Mouse (Mus musculus) right cerebral cortex, postnatal 25 days (tissue): ENCODE results near the gene Papolb.

Experiments
- DNase-seq: peaks from one replicate; pipeline ENCODE4 v3.0.0; 2022

Gene Papolb

DNA sequence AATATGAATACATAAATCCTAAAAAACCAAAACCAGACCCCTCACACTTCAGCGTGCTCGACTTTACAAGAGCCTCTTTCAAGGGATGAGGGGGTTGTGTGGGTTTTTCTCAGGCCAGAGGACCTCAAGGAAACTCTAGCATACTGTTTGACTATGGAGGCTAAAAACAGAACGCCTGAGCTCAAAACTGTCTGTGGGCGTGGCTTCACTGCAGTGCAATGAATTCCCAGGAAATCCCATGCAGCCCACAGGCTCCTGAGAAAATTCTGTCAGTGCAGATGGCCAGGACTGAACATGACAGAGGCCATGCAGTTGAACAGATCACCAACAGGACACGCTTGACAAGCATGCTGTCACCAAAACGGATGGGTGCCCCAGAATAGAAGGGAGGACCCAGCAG lies 10.9 kb downstream of the Papolb start:
- no peak for DNase-seq

DNA sequence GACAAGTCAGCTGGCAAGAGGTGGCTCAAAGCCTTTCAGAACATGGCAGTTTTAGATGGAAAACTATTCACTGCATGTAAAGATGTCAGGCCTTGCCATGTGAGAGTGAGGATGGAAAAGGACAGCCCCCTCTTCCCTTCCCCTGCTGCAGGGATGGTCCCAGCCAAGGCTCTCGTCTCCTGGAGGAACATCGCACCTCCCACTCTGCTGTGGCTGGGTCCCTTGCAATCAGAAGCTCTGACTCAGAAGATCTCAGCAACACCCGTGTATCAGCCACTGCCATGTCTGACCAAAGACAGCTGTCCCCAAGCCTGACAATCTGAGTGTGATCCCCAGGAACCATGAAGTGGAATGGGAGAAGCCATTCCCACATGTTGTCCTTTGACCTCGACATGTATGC lies 17.8 kb downstream of the Papolb start:
- DNase-seq: no peak

DNA sequence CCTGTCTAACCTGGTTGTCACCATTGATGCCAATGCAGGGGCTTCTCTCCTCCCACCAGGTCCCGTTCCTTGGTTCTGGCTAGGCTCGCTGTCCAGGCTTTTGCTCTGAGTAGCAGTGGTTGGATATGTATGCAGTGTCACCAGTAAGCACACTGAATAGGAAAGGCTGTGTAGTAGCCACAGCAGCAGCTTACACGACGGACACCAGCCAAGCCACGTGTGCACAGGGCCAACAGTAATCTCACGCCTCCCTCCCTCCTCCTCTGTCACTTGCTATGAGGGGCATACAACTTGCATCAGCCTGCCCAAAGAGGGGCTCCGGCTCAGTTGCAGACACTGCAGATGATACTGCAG lies 19.8 kb downstream of the Papolb start:
- no peak for DNase-seq

DNA sequence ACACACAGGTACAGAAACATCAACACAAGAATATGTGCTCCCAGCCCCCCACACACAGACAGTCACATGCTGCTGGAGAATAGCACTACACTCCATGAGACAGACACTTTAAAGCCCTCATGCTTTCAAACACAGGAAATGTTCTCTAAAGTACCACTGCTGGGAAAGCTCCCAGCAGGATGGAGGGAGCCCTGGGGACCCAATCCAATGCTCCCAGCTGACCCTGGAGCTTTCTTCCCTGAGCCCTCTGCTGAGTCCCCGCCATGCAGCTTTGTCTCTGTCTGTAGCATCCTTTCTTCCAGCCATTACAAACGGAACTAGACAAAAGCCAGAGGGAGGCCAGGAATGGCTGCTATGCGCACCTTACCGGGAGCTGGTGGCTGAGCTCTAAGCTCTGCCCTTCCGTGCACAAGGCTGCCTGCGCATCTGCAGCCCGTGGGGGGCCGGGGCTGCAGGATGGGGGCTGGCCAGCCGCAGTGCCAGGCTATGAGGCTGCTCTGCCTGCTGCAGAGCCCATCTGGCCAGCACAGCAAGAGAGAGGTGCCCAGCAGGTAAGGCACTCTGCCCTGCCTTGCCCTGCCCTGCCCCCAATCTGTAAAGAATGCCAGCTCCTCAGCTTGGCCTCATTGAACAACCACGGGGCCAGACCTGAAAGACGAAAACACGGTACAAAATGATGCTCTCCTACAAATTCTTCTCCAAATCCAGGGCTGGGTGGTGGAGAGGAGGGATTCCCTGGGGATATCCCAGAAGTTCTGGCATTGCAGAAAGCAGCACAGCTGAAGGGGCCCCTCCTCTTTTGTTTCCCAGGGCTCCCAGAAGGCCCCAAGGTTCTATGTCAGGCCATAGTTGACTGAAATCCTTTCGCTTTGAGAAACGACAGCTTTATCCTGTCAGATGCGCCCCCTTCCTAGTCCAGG lies 20.5 kb downstream of the Papolb start:
- no peak for DNase-seq

DNA sequence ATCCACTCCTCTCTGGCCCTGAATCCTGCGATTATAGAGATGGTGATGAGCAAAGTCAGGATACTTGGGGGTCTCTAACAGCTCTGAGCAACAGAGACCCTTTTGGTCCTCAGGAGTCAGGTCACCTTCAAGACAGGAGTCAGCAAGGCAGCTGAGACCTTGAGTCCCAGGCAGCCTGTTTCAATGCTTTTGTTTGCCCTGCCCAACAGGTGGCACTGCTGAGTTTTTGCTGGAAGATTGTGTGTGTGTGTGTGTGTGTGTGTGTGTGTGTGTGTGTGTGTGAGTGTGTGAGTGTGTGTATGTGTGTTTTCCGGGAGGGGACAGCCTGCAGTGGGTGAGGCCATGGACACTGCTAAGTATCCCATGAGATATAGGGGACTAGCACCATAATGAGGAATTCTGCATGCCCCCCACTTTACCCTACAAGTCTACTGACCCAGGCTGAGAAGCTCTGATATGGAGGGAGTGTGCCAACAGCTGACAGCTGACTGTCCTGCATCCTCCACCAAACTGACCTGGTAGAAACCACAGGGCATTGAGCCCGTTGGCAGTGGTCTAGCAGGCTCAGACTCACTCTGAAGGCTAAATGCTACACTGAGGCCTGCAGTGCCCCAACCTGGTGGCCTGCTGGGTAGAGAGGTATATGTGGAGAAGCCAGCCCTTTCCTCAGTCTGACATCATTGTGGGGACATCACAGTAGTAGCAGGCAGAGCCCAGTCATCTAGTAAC lies 24.0 kb downstream of the Papolb start:
- no peak for DNase-seq

DNA sequence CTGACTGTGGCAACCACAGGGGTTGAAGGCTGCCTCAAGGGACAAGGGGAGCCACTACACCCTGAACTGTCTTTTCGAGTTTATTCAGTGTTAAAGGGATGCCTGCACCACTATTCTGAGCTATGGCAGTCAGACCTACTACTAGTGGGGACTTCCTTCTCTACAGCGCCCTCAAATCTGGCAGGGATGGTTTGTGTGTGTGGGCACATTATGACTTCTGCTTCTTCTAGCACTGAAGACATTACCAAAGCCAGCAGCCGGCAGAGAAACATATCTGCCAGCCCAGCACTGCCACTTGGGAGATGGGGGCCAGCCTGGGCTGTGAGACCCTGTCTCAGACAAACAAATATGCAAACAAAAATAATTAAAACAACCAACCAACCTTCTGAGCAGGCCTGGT lies 25.7 kb downstream of the Papolb start:
- DNase-seq: no peak

DNA sequence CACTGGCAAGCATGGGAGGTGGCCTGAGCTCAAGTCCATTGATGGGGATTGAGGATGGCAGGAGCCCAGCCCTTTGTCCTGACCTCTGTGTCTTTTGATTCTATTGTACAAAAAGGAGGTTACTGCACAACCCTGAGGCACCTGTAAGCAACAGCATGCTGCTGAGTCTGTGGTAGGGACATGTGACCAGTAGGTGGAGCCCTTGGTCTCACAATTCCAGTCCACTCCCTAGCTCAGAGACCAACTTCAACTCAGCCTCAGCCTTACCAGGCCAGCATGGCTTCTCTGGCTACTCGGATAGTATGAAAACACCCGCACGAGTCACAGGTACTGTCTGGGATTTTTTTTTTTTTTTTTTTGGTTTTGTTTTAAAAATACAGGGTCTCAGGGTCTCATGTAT lies 27.5 kb downstream of the Papolb start:
- peak; percentile 73 for DNase-seq

DNA sequence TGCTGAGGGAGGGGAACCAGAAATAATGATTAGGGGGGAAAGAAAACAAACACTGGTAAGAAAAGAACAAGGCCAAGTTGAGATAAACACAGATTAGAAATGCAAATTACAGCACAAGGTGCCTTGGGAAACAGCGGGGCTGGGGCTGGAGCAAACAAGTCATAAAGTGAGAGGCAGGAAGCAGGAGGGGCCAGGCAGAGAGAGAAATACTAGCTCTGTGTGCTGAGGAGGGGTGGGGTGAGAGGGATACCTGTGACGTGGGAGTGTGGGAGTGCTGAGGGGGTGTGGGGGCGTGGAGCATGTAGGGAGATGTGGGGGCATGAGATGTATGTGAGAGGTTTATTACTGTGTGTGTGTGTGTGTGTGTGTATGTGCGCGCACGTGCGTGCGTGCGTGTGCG lies 29.0 kb downstream of the Papolb start:
- DNase-seq: no peak

DNA sequence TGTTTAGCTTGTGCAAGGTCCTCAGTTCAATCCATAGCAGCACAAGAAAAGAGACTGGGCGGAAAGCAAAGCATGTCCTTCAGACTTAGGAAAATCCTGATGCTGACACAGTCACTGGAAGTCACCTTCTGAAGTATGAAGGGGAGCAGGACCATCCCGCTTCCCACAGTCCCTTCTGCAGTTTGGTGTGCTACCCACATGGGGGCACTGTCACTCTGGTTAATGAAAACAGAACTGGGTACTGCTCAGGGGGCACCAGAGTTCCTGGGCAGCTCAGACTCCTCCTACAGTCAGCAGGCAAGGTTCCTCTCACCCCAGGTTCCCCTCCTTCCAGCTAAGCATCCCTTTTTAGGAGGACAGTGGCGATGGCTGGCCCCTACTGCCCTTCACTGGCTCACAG lies 30.9 kb downstream of the Papolb start:
- DNase-seq: no peak

DNA sequence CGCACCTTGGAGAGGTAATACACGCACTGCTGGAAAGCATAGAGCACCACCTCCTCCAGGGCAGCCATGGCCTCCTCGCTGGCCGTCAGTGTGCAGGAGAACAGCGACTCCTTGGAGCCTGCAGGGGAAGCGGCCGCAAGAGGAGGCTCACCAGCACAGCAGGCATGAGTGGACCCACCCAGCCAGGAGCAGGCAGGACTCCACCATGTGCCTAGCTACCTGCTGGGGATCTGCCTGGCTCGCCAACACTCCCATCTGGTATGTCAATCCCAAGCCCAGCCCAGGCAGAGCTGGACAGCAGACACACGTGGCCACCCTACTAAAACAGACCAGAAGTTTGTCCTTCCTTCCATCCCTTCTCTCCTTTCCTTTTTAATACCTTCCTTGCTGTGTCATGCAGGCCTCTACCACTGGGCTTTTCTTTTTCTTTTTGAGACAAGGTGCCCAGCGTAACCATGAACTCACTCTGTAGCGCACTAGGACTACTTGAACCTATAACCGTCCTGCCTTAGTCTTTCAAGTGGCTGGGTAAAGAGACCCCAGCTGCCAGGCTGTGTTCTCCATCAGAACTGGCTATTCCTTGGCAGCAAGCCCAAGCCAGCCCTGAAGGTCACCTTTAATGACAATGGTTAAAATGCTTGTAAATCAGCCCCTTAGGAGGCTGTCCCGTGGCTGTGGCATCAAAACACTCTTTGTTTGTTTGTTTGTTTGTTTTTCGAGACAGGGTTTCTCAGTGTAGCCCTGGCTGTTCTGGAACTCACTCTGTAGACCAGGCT lies 34.4 kb downstream of the Papolb start:
- no peak for DNase-seq

DNA sequence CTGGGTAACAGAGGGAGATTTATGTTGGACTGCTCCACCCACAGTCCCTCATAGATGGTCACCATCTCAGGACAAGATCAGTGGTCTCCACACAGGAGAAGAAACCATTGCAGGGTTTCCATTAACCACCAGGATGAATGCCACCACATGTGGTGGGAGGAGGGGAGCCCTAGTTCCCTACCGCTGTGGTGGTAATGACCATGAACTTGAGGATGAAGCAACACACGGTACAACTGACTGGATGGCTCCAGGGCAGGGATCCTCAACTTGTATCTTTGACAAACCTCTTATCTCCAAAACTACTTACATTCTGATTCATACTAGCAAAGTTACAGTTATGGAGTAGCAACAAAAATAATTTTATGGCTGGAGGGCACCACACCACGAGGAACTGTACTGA lies 36.6 kb downstream of the Papolb start:
- no peak for DNase-seq

DNA sequence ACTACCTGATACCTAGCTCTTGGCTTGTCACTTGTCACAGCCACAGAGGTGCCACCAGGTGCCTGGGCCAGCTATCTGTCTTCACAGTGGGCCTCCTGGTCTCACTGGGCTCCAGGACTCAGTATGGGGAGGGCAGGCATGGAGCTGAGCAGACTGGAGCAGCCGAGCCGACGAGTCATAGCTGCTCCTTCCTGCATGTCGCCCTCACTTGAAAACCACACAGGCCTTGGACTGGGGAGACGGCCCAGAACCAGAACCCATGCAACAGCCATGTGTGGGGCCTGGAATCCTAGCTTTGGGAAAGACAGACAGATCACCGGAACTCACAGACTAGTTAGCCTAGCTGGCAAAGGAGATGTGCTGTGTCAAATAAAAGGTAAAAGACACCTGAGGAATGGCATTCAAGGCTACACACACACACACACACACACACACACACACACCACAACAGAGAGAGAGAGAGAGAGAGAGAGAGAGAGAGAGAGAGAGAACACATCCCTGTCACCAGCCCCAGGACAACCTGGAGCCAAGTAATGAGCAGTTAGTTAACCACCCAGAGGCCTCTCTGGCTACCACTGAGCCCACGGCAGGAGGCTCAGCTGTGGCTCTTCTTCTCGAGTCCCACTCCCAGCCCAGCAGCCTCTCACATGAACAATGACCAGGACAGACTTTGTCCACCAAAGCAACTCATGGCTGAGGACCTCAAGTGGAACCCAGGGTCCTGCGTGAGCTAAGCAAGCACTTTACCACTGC lies 39.7 kb downstream of the Papolb start:
- no peak for DNase-seq

DNA sequence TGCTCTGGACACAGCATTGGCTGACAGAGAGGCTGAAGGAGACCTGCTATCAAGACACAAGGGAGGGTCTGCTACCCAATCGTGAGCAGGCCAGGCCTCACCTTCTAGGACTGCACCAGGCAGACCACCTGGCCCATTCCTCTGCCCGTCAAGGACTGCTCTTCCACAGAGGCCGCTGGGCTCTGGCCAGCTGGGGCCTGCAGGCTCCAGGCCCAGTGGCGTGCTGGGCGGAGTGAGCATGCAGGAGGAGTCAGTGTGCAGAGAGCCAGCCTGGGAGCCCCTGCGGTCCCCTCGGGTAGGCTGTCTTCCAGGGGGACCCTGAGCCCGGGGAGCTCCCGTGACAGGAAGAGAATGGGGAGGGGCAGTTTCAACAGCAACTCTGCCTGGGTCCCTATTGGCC lies 43.2 kb downstream of the Papolb start:
- DNase-seq: no peak

DNA sequence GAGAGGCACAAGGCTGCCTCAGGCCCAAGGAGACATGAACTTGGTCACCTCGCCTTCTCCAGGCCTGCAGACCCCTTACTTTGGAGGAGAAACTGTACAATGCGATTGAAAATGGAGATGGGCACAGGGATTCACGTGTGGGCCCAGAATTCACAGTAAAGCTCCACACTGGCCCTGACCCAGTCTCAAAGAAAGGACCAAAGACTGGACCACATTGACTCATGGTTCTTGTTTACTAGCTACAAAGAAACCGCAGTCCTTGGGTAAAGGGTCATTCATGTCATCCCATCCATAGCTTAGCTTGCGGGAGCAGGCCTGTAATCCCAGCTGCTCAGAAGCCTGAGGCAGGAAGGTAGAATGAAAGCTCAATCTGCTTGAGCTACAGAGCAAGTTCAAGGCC lies 46.3 kb downstream of the Papolb start:
- no peak for DNase-seq

DNA sequence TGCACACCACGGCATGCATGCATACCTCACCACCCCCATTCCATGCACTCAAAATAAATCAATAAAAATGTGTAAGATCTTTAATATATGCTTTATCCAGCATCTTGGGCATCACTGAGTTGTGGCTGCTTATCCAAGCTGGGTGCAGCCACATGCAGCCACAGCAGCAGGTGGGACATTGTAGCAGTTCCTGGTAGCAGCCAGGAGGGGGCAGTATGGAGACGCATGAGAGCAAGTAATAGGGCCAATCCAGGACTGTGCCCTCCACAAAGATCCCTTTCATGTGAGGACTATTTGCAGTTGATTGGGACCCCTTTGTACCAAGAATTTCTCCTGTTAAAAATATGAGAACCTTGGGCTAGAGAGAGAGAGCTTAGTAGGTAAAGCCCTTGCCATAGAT lies 47.4 kb downstream of the Papolb start:
- no peak for DNase-seq

DNA sequence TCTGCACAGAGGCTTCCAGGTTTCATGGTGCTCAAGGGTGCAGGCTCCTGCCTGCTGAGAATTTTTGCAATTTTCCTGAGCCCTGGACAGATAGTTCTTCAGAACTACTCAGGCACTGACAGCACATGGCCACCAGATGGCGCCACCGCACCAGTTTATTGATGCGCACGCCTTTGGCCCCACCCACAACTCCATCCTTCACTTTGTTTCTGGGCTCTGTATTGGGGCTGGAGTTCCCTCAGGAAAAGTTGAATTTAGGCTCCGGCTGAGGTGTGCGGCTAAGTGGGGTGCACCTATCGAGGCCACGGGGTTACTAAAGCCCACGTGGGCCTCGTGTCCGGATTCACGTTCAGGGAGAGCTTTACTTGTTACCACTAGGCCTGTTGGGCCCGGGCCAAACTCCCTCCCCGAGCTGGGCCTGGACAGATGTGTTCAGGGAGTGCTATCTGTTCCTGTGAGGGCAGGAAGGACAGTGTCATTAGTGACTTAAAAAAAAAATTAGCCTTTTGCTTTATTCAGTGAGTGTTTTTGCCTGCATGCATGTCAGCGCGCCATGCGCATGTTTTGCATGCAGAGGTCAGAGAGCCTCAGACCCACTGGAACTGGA lies 50.9 kb downstream of the Papolb start:
- DNase-seq: peak; percentile 77

DNA sequence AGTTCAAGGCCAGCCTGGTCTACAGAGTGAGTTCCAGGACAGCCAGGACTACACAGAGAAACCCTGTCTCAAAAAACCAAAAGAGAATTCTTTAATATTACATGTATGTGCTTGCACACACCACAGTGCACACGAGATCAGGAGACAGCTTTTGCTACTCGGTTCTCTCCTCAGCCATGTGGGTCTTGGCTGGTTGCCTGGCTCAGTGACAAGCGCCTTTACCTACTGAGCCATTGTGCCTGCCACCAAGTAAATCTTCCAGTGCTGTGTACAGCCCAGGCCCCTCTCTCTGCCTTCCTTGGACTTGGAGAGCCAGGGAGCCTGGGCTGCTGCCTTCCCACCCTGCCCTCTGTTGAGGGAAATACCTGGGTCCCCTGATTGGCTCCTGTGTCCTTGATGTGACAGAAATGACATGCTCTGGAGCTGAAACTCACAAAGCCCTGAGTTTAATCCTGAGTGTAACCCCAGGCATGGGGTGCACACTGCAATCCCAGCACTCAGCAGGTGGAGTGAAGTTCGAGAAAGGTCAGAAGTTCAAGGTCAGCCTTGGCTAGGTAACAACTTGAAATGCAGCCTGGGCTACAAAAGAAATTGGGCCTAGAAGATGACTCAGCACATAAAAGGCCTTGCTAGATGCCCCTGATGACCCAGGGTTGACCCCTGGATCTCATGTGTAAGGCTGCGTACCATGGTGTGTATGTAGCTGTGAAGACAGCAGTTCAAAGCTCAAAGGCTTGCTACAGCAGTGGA lies 51.8 kb downstream of the Papolb start:
- no peak for DNase-seq

DNA sequence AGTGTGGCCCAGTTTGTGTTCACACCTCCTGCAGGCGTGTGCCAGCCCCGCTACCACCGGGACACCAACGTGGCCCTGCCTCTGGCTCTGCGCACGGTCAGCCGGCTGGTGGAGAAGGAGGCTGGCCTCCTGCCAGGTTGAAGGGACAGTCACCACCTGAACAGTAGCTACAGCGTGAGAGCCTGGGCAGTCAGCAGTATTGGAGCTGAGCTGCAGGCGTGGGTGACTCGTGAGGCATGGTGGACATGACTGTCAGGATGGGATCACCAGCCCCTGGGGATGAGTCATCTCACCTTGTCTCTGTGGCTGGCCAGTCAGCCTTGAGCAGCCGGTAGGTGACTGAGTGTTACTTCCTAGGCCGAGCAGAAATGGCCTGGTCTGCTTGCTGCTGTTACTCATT lies 52.5 kb downstream of the Papolb start:
- DNase-seq: no peak
